Mouse (Mus musculus): ENCODE measurements at regions not wholly inside any gene's neighbourhood (a gene's known extent, or its start where the extent isn't known, plus 50 kb on each side); places are given as distances from the start of the nearest gene placed in this dataset.

- TF ChIP-seq CTCF (IDR thresholded peaks at IDR 0.05; ENCODE audit: borderline replicate concordance, extremely low read depth, insufficient read depth, insufficient read length) (no peak), POLR2A (IDR thresholded peaks at IDR 0.05; ENCODE audit: borderline replicate concordance, extremely low read depth, insufficient read depth, insufficient read length, poor library complexity, severe bottlenecking) (no peak)
These were observed 436.9 kb upstream of the Gm597 start for GRCm38 (mm10) chr1:29216766-29217581.

All from brain, embryonic 14.5 days (tissue).